Mouse (Mus musculus): ENCODE results near the gene Bcas3. TPM values are rescaled to one million over a fixed set of nuclear protein-coding genes. Genes with fewer than 3 reads are reported as not detected.
A peak's percentile ranks its signal among the peaks of the same experiment; 100 is the strongest.

Bcas3 gene
- polyA plus RNA-seq, 1 experiment from 2014 or later, result 31.2 TPM

GRCm38 (mm10) chr11:85383975-85384821 lies 31.2 kb downstream of the Bcas3 start:
- no peaks in the 10 kb centered on the region for H3K9me3 ChIP-seq (replicated peaks; ENCODE audit: control insufficient read depth, low read length)
- no peak for DNase-seq (ENCODE audit: low spot score)
- no peak for ATAC-seq (replicated peaks; ENCODE audit: insufficient number of reproducible peaks, low FRiP score, low TSS enrichment, low read depth)
- no peak overlapping the region for H3K9ac ChIP-seq (replicated peaks; ENCODE audit: low read length)
- H3K36me3 ChIP-seq (replicated peaks; ENCODE audit: control insufficient read depth, insufficient read depth, low read depth, low read length), result no peaks in the 10 kb centered on the region
- H3K27me3 ChIP-seq (ENCODE audit: control insufficient read depth, insufficient read depth, low read length), result no peaks in the 10 kb centered on the region
- H3K4me1 ChIP-seq (ENCODE audit: control insufficient read depth, insufficient read depth, low read length), result no peaks in the 10 kb centered on the region
- 88% methylated on average over 7 of the region's 7 CpGs for WGBS
- no peak overlapping the region for H3K4me3 ChIP-seq (ENCODE audit: low read depth, low read length)
- H3K4me2 ChIP-seq (ENCODE audit: low read depth, low read length), result no peak overlapping the region
- no peak overlapping the region for H3K27ac ChIP-seq (replicated peaks; ENCODE audit: low read depth, low read length)

- no peak overlapping the region for H3K9ac ChIP-seq (replicated peaks; ENCODE audit: low read length)
- no peaks in the 10 kb centered on the region for H3K36me3 ChIP-seq (replicated peaks; ENCODE audit: control insufficient read depth, insufficient read depth, low read depth, low read length)
- H3K4me2 ChIP-seq (ENCODE audit: low read depth, low read length), result no peak overlapping the region
- no peaks in the 10 kb centered on the region for H3K27me3 ChIP-seq (ENCODE audit: control insufficient read depth, insufficient read depth, low read length)
- no peaks in the 10 kb centered on the region for H3K9me3 ChIP-seq (replicated peaks; ENCODE audit: control insufficient read depth, low read length)
- WGBS, result 40% methylated on average over 12 of the region's 12 CpGs
- peaks cover 4% of the 10 kb centered on the region; the same call in 1 of the 2 replicates for H3K4me1 ChIP-seq (ENCODE audit: control insufficient read depth, insufficient read depth, low read length)
- H3K27ac ChIP-seq (replicated peaks; ENCODE audit: low read depth, low read length), result peak overlapping the region; percentile 43
- DNase-seq (ENCODE audit: low spot score) (peak; percentile 68), ATAC-seq (replicated peaks; ENCODE audit: insufficient number of reproducible peaks, low FRiP score, low TSS enrichment, low read depth) (no peak; the same call in 1 of the 2 replicates)
- H3K4me3 ChIP-seq (ENCODE audit: low read depth, low read length), result no peak overlapping the region
These were observed 39.4 kb downstream of the Bcas3 start for GRCm38 (mm10) chr11:85392179-85392863.

- Histone ChIP-seq H3K27ac (replicated peaks; ENCODE audit: low read depth, low read length) (peak overlapping the region; percentile 43), H3K9me3 (replicated peaks; ENCODE audit: control insufficient read depth, low read length) (no peaks in the 10 kb centered on the region), H3K9ac (replicated peaks; ENCODE audit: low read length) (0 out of 2 replicates have a peak overlapping the region, but pooled peaks have one; percentile 23), H3K27me3 (ENCODE audit: control insufficient read depth, insufficient read depth, low read length) (no peaks in the 10 kb centered on the region), H3K4me2 (ENCODE audit: low read depth, low read length) (no peak overlapping the region), H3K4me1 (ENCODE audit: control insufficient read depth, insufficient read depth, low read length) (peaks cover 4% of the 10 kb centered on the region; the same call in 1 of the 2 replicates), H3K4me3 (ENCODE audit: low read depth, low read length) (no peak overlapping the region), H3K36me3 (replicated peaks; ENCODE audit: control insufficient read depth, insufficient read depth, low read depth, low read length) (no peaks in the 10 kb centered on the region)
- DNase-seq (ENCODE audit: low spot score), result peak; percentile 27
- WGBS, result 42% methylated on average over 9 of the region's 9 CpGs
- ATAC-seq (replicated peaks; ENCODE audit: insufficient number of reproducible peaks, low FRiP score, low TSS enrichment, low read depth), result no peak
These were observed 39.9 kb downstream of the Bcas3 start for GRCm38 (mm10) chr11:85392864-85393220.

- Histone ChIP-seq H3K9me3 (replicated peaks; ENCODE audit: control insufficient read depth, low read length) (no peaks in the 10 kb centered on the region), H3K9ac (replicated peaks; ENCODE audit: low read length) (no peak overlapping the region), H3K36me3 (replicated peaks; ENCODE audit: control insufficient read depth, insufficient read depth, low read depth, low read length) (no peaks in the 10 kb centered on the region), H3K27me3 (ENCODE audit: control insufficient read depth, insufficient read depth, low read length) (no peaks in the 10 kb centered on the region), H3K27ac (replicated peaks; ENCODE audit: low read depth, low read length) (no peak overlapping the region), H3K4me3 (ENCODE audit: low read depth, low read length) (no peak overlapping the region), H3K4me2 (ENCODE audit: low read depth, low read length) (no peak overlapping the region), H3K4me1 (ENCODE audit: control insufficient read depth, insufficient read depth, low read length) (peaks cover 4% of the 10 kb centered on the region; the same call in 1 of the 2 replicates)
- WGBS, result 47% methylated on average over 3 of the region's 3 CpGs
- ATAC-seq (replicated peaks; ENCODE audit: insufficient number of reproducible peaks, low FRiP score, low TSS enrichment, low read depth), result no peak
- DNase-seq (ENCODE audit: low spot score), result peak; percentile 62
These were observed 41.0 kb downstream of the Bcas3 start for GRCm38 (mm10) chr11:85393990-85394389.

GRCm38 (mm10) chr11:85395361-85395760 lies 42.4 kb downstream of the Bcas3 start:
- ATAC-seq (replicated peaks; ENCODE audit: insufficient number of reproducible peaks, low FRiP score, low TSS enrichment, low read depth) (no peak), DNase-seq (ENCODE audit: low spot score) (peak; percentile 51)
- Histone ChIP-seq H3K36me3 (replicated peaks; ENCODE audit: control insufficient read depth, insufficient read depth, low read depth, low read length) (no peaks in the 10 kb centered on the region), H3K9ac (replicated peaks; ENCODE audit: low read length) (peak overlapping the region; percentile 25; the same call in 1 of the 2 replicates), H3K27me3 (ENCODE audit: control insufficient read depth, insufficient read depth, low read length) (no peaks in the 10 kb centered on the region), H3K9me3 (replicated peaks; ENCODE audit: control insufficient read depth, low read length) (no peaks in the 10 kb centered on the region), H3K4me3 (ENCODE audit: low read depth, low read length) (no peak overlapping the region), H3K4me2 (ENCODE audit: low read depth, low read length) (no peak overlapping the region), H3K27ac (replicated peaks; ENCODE audit: low read depth, low read length) (peak overlapping the region; percentile 72; the same call in 1 of the 2 replicates), H3K4me1 (ENCODE audit: control insufficient read depth, insufficient read depth, low read length) (peaks cover 4% of the 10 kb centered on the region; the same call in 1 of the 2 replicates)
- 38% methylated on average over 7 of the region's 7 CpGs for WGBS

GRCm38 (mm10) chr11:85406531-85406930 lies 53.6 kb downstream of the Bcas3 start:
- 79% methylated on average over 3 of the region's 3 CpGs for WGBS

GRCm38 (mm10) chr11:85407700-85408099 lies 54.7 kb downstream of the Bcas3 start:
- H3K27ac ChIP-seq (replicated peaks; ENCODE audit: low read depth, low read length), result no peak overlapping the region

More at GRCm38 (mm10) chr11:85406531-85406930, 53.6 kb downstream of the Bcas3 start:
- H3K4me2 ChIP-seq (ENCODE audit: low read depth, low read length), result no peak overlapping the region
- DNase-seq (ENCODE audit: low spot score), result no peak
- H3K36me3 ChIP-seq (replicated peaks; ENCODE audit: control insufficient read depth, insufficient read depth, low read depth, low read length), result no peaks in the 10 kb centered on the region
- no peaks in the 10 kb centered on the region for H3K9me3 ChIP-seq (replicated peaks; ENCODE audit: control insufficient read depth, low read length)
- no peak for ATAC-seq (replicated peaks; ENCODE audit: insufficient number of reproducible peaks, low FRiP score, low TSS enrichment, low read depth)
- H3K4me1 ChIP-seq (ENCODE audit: control insufficient read depth, insufficient read depth, low read length), result no peaks in the 10 kb centered on the region
- no peak overlapping the region for H3K27ac ChIP-seq (replicated peaks; ENCODE audit: low read depth, low read length)
- no peak overlapping the region for H3K9ac ChIP-seq (replicated peaks; ENCODE audit: low read length)
- H3K27me3 ChIP-seq (ENCODE audit: control insufficient read depth, insufficient read depth, low read length), result no peaks in the 10 kb centered on the region
- H3K4me3 ChIP-seq (ENCODE audit: low read depth, low read length), result no peak overlapping the region

GRCm38 (mm10) chr11:85412319-85412718 lies 59.4 kb downstream of the Bcas3 start:
- Histone ChIP-seq H3K4me1 (ENCODE audit: control insufficient read depth, insufficient read depth, low read length) (no peaks in the 10 kb centered on the region), H3K9ac (replicated peaks; ENCODE audit: low read length) (no peak overlapping the region), H3K9me3 (replicated peaks; ENCODE audit: control insufficient read depth, low read length) (no peaks in the 10 kb centered on the region), H3K27ac (replicated peaks; ENCODE audit: low read depth, low read length) (no peak overlapping the region), H3K36me3 (replicated peaks; ENCODE audit: control insufficient read depth, insufficient read depth, low read depth, low read length) (no peaks in the 10 kb centered on the region), H3K4me2 (ENCODE audit: low read depth, low read length) (no peak overlapping the region), H3K4me3 (ENCODE audit: low read depth, low read length) (no peak overlapping the region), H3K27me3 (ENCODE audit: control insufficient read depth, insufficient read depth, low read length) (no peaks in the 10 kb centered on the region)
- 44% methylated on average over 7 of the region's 7 CpGs for WGBS
- ATAC-seq (replicated peaks; ENCODE audit: insufficient number of reproducible peaks, low FRiP score, low TSS enrichment, low read depth), result no peak
- no peak for DNase-seq (ENCODE audit: low spot score)

More at GRCm38 (mm10) chr11:85407700-85408099, 54.7 kb downstream of the Bcas3 start:
- DNase-seq (ENCODE audit: low spot score) (no peak), ATAC-seq (replicated peaks; ENCODE audit: insufficient number of reproducible peaks, low FRiP score, low TSS enrichment, low read depth) (no peak)
- no peak overlapping the region for H3K4me2 ChIP-seq (ENCODE audit: low read depth, low read length)
- no peak overlapping the region for H3K9ac ChIP-seq (replicated peaks; ENCODE audit: low read length)
- WGBS, result 74% methylated on average over 3 of the region's 3 CpGs
- H3K36me3 ChIP-seq (replicated peaks; ENCODE audit: control insufficient read depth, insufficient read depth, low read depth, low read length), result no peaks in the 10 kb centered on the region
- H3K4me1 ChIP-seq (ENCODE audit: control insufficient read depth, insufficient read depth, low read length), result no peaks in the 10 kb centered on the region
- H3K27me3 ChIP-seq (ENCODE audit: control insufficient read depth, insufficient read depth, low read length), result no peaks in the 10 kb centered on the region
- no peak overlapping the region for H3K4me3 ChIP-seq (ENCODE audit: low read depth, low read length)
- no peaks in the 10 kb centered on the region for H3K9me3 ChIP-seq (replicated peaks; ENCODE audit: control insufficient read depth, low read length)
